Comparison of ENCODE assay signal across 10 mouse cellular contexts in genomic region chr16:8669432-8669831, GRCm38 (mm10). TPM values are rescaled to one million over a fixed set of nuclear protein-coding genes. Genes with fewer than 3 reads are reported as not detected.
DNase-seq lines count a peak whose midpoint lies in the region; ATAC-seq and TF ChIP-seq lines count a peak whose summit lies in the region.
"Had no signal": no experiment of that assay in that cellular context is flagged by ENCODE, and none has a peak within 500 bp of the region (broad histone marks: within the 10 kb centered on the region; RNA-seq: fewer than 3 reads in every experiment).

No protein-coding gene starts in this region.

- intact Hi-C loops in left cerebral cortex, postnatal 14 days (cut with DNase I), result no loop called here

- TF ChIP-seq CTCF in kidney, postnatal 0 days (IDR thresholded peaks at IDR 0.05; ENCODE audit: low read depth), result no peak

- no peak overlapping the region for H3K9ac ChIP-seq in kidney, postnatal 0 days (ENCODE audit: low read depth, low read length)
- no peak overlapping the region for H3K9ac ChIP-seq in embryonic facial prominence, embryonic 15.5 days
- H3K9ac ChIP-seq in intestine, embryonic 14.5 days (ENCODE audit: low read length), result 0 out of 2 replicates have a peak overlapping the region, but pooled peaks have one; percentile 61
- H3K9ac ChIP-seq in midbrain, embryonic 15.5 days, result peak overlapping the region; percentile 78

- H3K36me3 ChIP-seq in kidney, postnatal 0 days (ENCODE audit: insufficient read depth, low read length), result no peaks in the 10 kb centered on the region
- H3K36me3 ChIP-seq in embryonic facial prominence, embryonic 15.5 days, result no peaks in the 10 kb centered on the region
- H3K36me3 ChIP-seq in intestine, embryonic 14.5 days (ENCODE audit: control insufficient read depth, insufficient read depth, low read length), result peaks cover 4% of the 10 kb centered on the region; the same call in 1 of the 2 replicates
- no peaks in the 10 kb centered on the region for H3K36me3 ChIP-seq in midbrain, embryonic 15.5 days (replicated peaks)

- H3K9me3 ChIP-seq in kidney, postnatal 0 days (replicated peaks; ENCODE audit: low read length), result no peaks in the 10 kb centered on the region
- no peaks in the 10 kb centered on the region for H3K9me3 ChIP-seq in embryonic facial prominence, embryonic 15.5 days (replicated peaks)
- H3K9me3 ChIP-seq in intestine, embryonic 14.5 days (ENCODE audit: control insufficient read depth, low read length), result no peaks in the 10 kb centered on the region
- no peaks in the 10 kb centered on the region for H3K9me3 ChIP-seq in midbrain, embryonic 15.5 days

- no peaks in the 10 kb centered on the region for H3K27me3 ChIP-seq in kidney, postnatal 0 days (ENCODE audit: insufficient read depth, low read length)
- H3K27me3 ChIP-seq in embryonic facial prominence, embryonic 15.5 days, result 0 out of 2 replicates have a peak, but pooled peaks cover 3% of the 10 kb centered on the region
- no peaks in the 10 kb centered on the region for H3K27me3 ChIP-seq in intestine, embryonic 14.5 days (replicated peaks; ENCODE audit: control insufficient read depth, insufficient read depth, low read length)
- H3K27me3 ChIP-seq in midbrain, embryonic 15.5 days (replicated peaks), result 0 out of 2 replicates have a peak, but pooled peaks cover 3% of the 10 kb centered on the region

- ATAC-seq in kidney, postnatal 0 days (replicated peaks; ENCODE audit: low FRiP score, low read depth), result no peak
- ATAC-seq in embryonic facial prominence, embryonic 15.5 days (ENCODE audit: insufficient number of reproducible peaks, low FRiP score, low TSS enrichment, low read depth), result no peak
- no peak for ATAC-seq in intestine, embryonic 14.5 days (replicated peaks; ENCODE audit: low FRiP score, low TSS enrichment, low read depth)
- ATAC-seq in midbrain, embryonic 15.5 days (replicated peaks), result no peak

- DNase-seq in kidney, postnatal 0 days (ENCODE audit: low spot score), result no peak
- DNase-seq in kidney, adult 18-20 months, result no peak
- DNase-seq in intestine, embryonic 14.5 days (ENCODE audit: low spot score), result no peak
- no peak for DNase-seq in left cerebral cortex, postnatal 14 days (ENCODE audit: low spot score in 2 of 2)
- DNase-seq in urinary bladder, adult 2 months (ENCODE audit: low spot score), result no peak
- no peak for DNase-seq in Muller cell, postnatal 12 days (ENCODE audit: inconsistent ontology term)
- DNase-seq: spleen, adult 18-20 months had no signal

- H3K27ac ChIP-seq in kidney, postnatal 0 days, result no peak overlapping the region
- H3K27ac ChIP-seq in embryonic facial prominence, embryonic 15.5 days (replicated peaks), result no peak overlapping the region
- no peak overlapping the region for H3K27ac ChIP-seq in intestine, embryonic 14.5 days (ENCODE audit: low read depth)
- H3K27ac ChIP-seq in midbrain, embryonic 15.5 days, result peak overlapping the region; percentile 77

- H3K4me2 ChIP-seq in kidney, postnatal 0 days (ENCODE audit: low read length), result peak overlapping the region; percentile 84; the same call in 1 of the 2 replicates
- peak overlapping the region; percentile 71 for H3K4me2 ChIP-seq in embryonic facial prominence, embryonic 15.5 days (replicated peaks)
- H3K4me2 ChIP-seq in intestine, embryonic 14.5 days (ENCODE audit: low read length), result peak overlapping the region; percentile 58
- peak overlapping the region; percentile 95 for H3K4me2 ChIP-seq in midbrain, embryonic 15.5 days

- WGBS in kidney, postnatal 0 days, result 57% methylated on average over 5 of the region's 5 CpGs
- 53% methylated on average over 5 of the region's 5 CpGs for WGBS in embryonic facial prominence, embryonic 15.5 days
- 61% methylated on average over 5 of the region's 5 CpGs for WGBS in intestine, embryonic 14.5 days
- WGBS in midbrain, embryonic 15.5 days, result 43% methylated on average over 5 of the region's 5 CpGs

- peaks cover 24% of the 10 kb centered on the region for H3K4me1 ChIP-seq in kidney, postnatal 0 days (replicated peaks; ENCODE audit: insufficient read depth, low read length)
- peaks cover 50% of the 10 kb centered on the region for H3K4me1 ChIP-seq in embryonic facial prominence, embryonic 15.5 days
- peaks cover 28% of the 10 kb centered on the region for H3K4me1 ChIP-seq in intestine, embryonic 14.5 days (replicated peaks; ENCODE audit: control insufficient read depth, insufficient read depth, low read length)
- peaks cover 61% of the 10 kb centered on the region for H3K4me1 ChIP-seq in midbrain, embryonic 15.5 days

- no peak overlapping the region for H3K4me3 ChIP-seq in kidney, postnatal 0 days (replicated peaks; ENCODE audit: low read depth, low read length)
- H3K4me3 ChIP-seq in embryonic facial prominence, embryonic 15.5 days (replicated peaks), result no peak overlapping the region
- H3K4me3 ChIP-seq in intestine, embryonic 14.5 days (ENCODE audit: low read depth, low read length), result no peak overlapping the region
- peak overlapping the region; percentile 89 for H3K4me3 ChIP-seq in midbrain, embryonic 15.5 days

RNA-seq across cellular contexts. Expression of gene Carhsp1, which starts 2.5 kb away (rescaled TPM):
- 53.0 and 61.1 TPM in 2 replicates for polyA plus RNA-seq in kidney, postnatal 0 days (2015; fragmentation: Nextera tagmentation; extraction: Ambion mirVana)
- polyA plus RNA-seq in embryonic facial prominence, embryonic 15.5 days (2015; fragmentation: Nextera tagmentation; extraction: Ambion mirVana), result 80.4 and 84.0 TPM in 2 replicates
- polyA plus RNA-seq in intestine, embryonic 14.5 days (2014; fragmentation: Nextera tagmentation; extraction: Ambion mirVana), result 41.5 and 43.4 TPM in 2 replicates
- 187 and 207 TPM in 2 replicates for polyA plus RNA-seq in midbrain, embryonic 15.5 days (2015; fragmentation: Nextera tagmentation; extraction: Ambion mirVana)
- 10 to 100 TPM in 1 of 2 experiments, 1 to 10 TPM in 1; 8.6 to 13.9 TPM for total RNA-seq in left cerebral cortex, postnatal 14 days (2021)
- 43.5 and 49.9 TPM in 2 replicates for polyA plus RNA-seq in urinary bladder, adult 2 months (2012; rRNA removed)

RNA-seq across cellular contexts. Expression of gene Gm5767, which starts 11.1 kb away (rescaled TPM):
- polyA plus RNA-seq in kidney, postnatal 0 days (2015; fragmentation: Nextera tagmentation; extraction: Ambion mirVana), result not detected in 2 replicates
- polyA plus RNA-seq in embryonic facial prominence, embryonic 15.5 days (2015; fragmentation: Nextera tagmentation; extraction: Ambion mirVana), result not detected in 2 replicates
- polyA plus RNA-seq in intestine, embryonic 14.5 days (2014; fragmentation: Nextera tagmentation; extraction: Ambion mirVana), result not detected in 2 replicates
- 0.31 and 0.40 TPM in 2 replicates for polyA plus RNA-seq in midbrain, embryonic 15.5 days (2015; fragmentation: Nextera tagmentation; extraction: Ambion mirVana)
- not detected for total RNA-seq in left cerebral cortex, postnatal 14 days (2021)
- polyA plus RNA-seq in urinary bladder, adult 2 months (2012; rRNA removed), result not detected in 2 replicates
- total RNA-seq: common myeloid progenitor, adult 5-6 weeks had no signal

RNA-seq across cellular contexts. Expression of gene Tmem186, which starts 31.9 kb away (rescaled TPM):
- 13.8 and 16.0 TPM in 2 replicates for polyA plus RNA-seq in kidney, postnatal 0 days (2015; fragmentation: Nextera tagmentation; extraction: Ambion mirVana)
- polyA plus RNA-seq in embryonic facial prominence, embryonic 15.5 days (2015; fragmentation: Nextera tagmentation; extraction: Ambion mirVana), result 19.3 and 19.5 TPM in 2 replicates
- polyA plus RNA-seq in intestine, embryonic 14.5 days (2014; fragmentation: Nextera tagmentation; extraction: Ambion mirVana), result 15.6 and 16.8 TPM in 2 replicates
- 25.3 and 25.7 TPM in 2 replicates for polyA plus RNA-seq in midbrain, embryonic 15.5 days (2015; fragmentation: Nextera tagmentation; extraction: Ambion mirVana)
- 10 to 100 TPM; 11.2 to 12.6 TPM for total RNA-seq in left cerebral cortex, postnatal 14 days (2021)
- polyA plus RNA-seq in urinary bladder, adult 2 months (2012; rRNA removed), result 12.3 and 13.7 TPM in 2 replicates

RNA-seq across cellular contexts. Expression of gene Pmm2, which starts 32.0 kb away (rescaled TPM):
- polyA plus RNA-seq in kidney, postnatal 0 days (2015; fragmentation: Nextera tagmentation; extraction: Ambion mirVana), result 45.0 and 53.6 TPM in 2 replicates
- 56.4 and 57.6 TPM in 2 replicates for polyA plus RNA-seq in embryonic facial prominence, embryonic 15.5 days (2015; fragmentation: Nextera tagmentation; extraction: Ambion mirVana)
- 65.5 and 73.1 TPM in 2 replicates for polyA plus RNA-seq in intestine, embryonic 14.5 days (2014; fragmentation: Nextera tagmentation; extraction: Ambion mirVana)
- 45.8 and 49.9 TPM in 2 replicates for polyA plus RNA-seq in midbrain, embryonic 15.5 days (2015; fragmentation: Nextera tagmentation; extraction: Ambion mirVana)
- 10 to 100 TPM; 33.7 to 33.8 TPM for total RNA-seq in left cerebral cortex, postnatal 14 days (2021)
- 51.1 and 52.1 TPM in 2 replicates for polyA plus RNA-seq in urinary bladder, adult 2 months (2012; rRNA removed)

Comparison
In these comparisons a context has a peak if more than half of its experiments do, and no peak if none do; other contexts are left out.
1. H3K9ac ChIP-seq: peak in intestine, embryonic 14.5 days (single experiment) and midbrain, embryonic 15.5 days (single experiment); none in kidney, postnatal 0 days (single experiment) and embryonic facial prominence, embryonic 15.5 days (single experiment).
2. Peak in every context shown above with its lines, with median percentiles within 50 percentile points of each other: H3K4me2 ChIP-seq.